In genomic region chr7:70291431-70291830, GRCm38 (mm10) we compare ENCODE assay signal across 15 mouse cellular contexts.
"Had no signal": no experiment of that assay in that cellular context is flagged by ENCODE, and none has a peak within 500 bp of the region (broad histone marks: within the 10 kb centered on the region; RNA-seq: fewer than 3 reads in every experiment).

No protein-coding gene starts in this region.

- H3K9me3 ChIP-seq: neural tube, embryonic 13.5 days; neural tube, embryonic 15.5 days; stomach, embryonic 15.5 days had no signal

- H3K4me3 ChIP-seq: neural tube, embryonic 13.5 days; neural tube, embryonic 15.5 days; stomach, embryonic 15.5 days had no signal

- H3K9ac ChIP-seq: neural tube, embryonic 13.5 days; neural tube, embryonic 15.5 days; stomach, embryonic 15.5 days had no signal

- H3K4me2 ChIP-seq: neural tube, embryonic 13.5 days; neural tube, embryonic 15.5 days; stomach, embryonic 15.5 days had no signal

- H3K27ac ChIP-seq: neural tube, embryonic 13.5 days; neural tube, embryonic 15.5 days; stomach, embryonic 15.5 days; stomach, postnatal 0 days had no signal

- DNase-seq: right cerebral cortex, adult 18-20 months; right cerebral cortex, postnatal 14 days; right cerebral cortex, postnatal 25 days; right cerebral cortex, postnatal 4 days; spleen, adult 18-20 months; thymus, adult 18-20 months; thymus, adult 2 months; thymus, postnatal 14 days; thymus, postnatal 25 days; thymus, postnatal 36 days; thymus, postnatal 4 days had no signal

- H3K36me3 ChIP-seq: neural tube, embryonic 13.5 days; neural tube, embryonic 15.5 days; stomach, embryonic 15.5 days had no signal
